Mouse (Mus musculus): ENCODE data around the gene Crebzf. TPM values are rescaled to one million over a fixed set of nuclear protein-coding genes. Genes with fewer than 3 reads are reported as not detected.

Gene Crebzf
- polyA plus RNA-seq (2015; fragmentation: Nextera tagmentation; extraction: Ambion mirVana): 18.1 and 20.7 TPM in 2 replicates

GRCm38 (mm10) chr7:90442518-90443080 lies at the start of gene Crebzf:
TSS of gene Crebzf (plus strand) at chr7:90442729.
- H3K4me2 ChIP-seq (replicated peaks; ENCODE audit: low read depth, low read length): peak within 1 kb of the TSS; percentile 93
- WGBS: 0% methylated on average over 48 of the region's 54 CpGs
- peak; percentile 97 for ATAC-seq (ENCODE audit: low FRiP score, low TSS enrichment)

GRCm38 (mm10) chr7:90395073-90395472 lies 47.5 kb upstream of the Crebzf start:
- WGBS: 51% methylated on average over 4 of the region's 4 CpGs
- no peak for ATAC-seq (ENCODE audit: low FRiP score, low TSS enrichment)
- no peak overlapping the region for H3K9ac ChIP-seq (replicated peaks; ENCODE audit: low read length)

More at GRCm38 (mm10) chr7:90442518-90443080, at the start of gene Crebzf:
- Histone ChIP-seq H3K4me1 (ENCODE audit: insufficient read depth, low read length) (peaks cover 5% of the 10 kb centered on the region; the same call in 1 of the 2 replicates), H3K9ac (replicated peaks; ENCODE audit: low read length) (peak within 1 kb of the TSS; percentile 99), H3K27ac (ENCODE audit: low read length) (peak within 1 kb of the TSS; percentile 99), H3K4me3 (ENCODE audit: low read length) (peak within 1 kb of the TSS; percentile 99), H3K36me3 (ENCODE audit: insufficient read depth, low read length) (peaks cover 3% of the 10 kb centered on the region; the same call in 1 of the 2 replicates), H3K27me3 (ENCODE audit: insufficient read depth, low read length) (no peaks in the 10 kb centered on the region), H3K9me3 (ENCODE audit: low read length) (no peaks in the 10 kb centered on the region)

GRCm38 (mm10) chr7:90395928-90396327 lies 46.6 kb upstream of the Crebzf start:
- H3K9ac ChIP-seq (replicated peaks; ENCODE audit: low read length): no peak overlapping the region
- no peak overlapping the region for H3K27ac ChIP-seq (ENCODE audit: low read length)
- no peak overlapping the region for H3K4me3 ChIP-seq (ENCODE audit: low read length)
- no peak for ATAC-seq (ENCODE audit: low FRiP score, low TSS enrichment)
- no peaks in the 10 kb centered on the region for H3K27me3 ChIP-seq (ENCODE audit: insufficient read depth, low read length)
- H3K9me3 ChIP-seq (ENCODE audit: low read length): no peaks in the 10 kb centered on the region
- H3K36me3 ChIP-seq (ENCODE audit: insufficient read depth, low read length): no peaks in the 10 kb centered on the region
- H3K4me1 ChIP-seq (ENCODE audit: insufficient read depth, low read length): no peaks in the 10 kb centered on the region
- 72% methylated on average over 5 of the region's 5 CpGs for WGBS
- H3K4me2 ChIP-seq (replicated peaks; ENCODE audit: low read depth, low read length): no peak overlapping the region

More at GRCm38 (mm10) chr7:90395073-90395472, 47.5 kb upstream of the Crebzf start:
- H3K4me3 ChIP-seq (ENCODE audit: low read length): no peak overlapping the region
- H3K36me3 ChIP-seq (ENCODE audit: insufficient read depth, low read length): no peaks in the 10 kb centered on the region
- H3K27me3 ChIP-seq (ENCODE audit: insufficient read depth, low read length): no peaks in the 10 kb centered on the region
- H3K4me2 ChIP-seq (replicated peaks; ENCODE audit: low read depth, low read length): no peak overlapping the region
- H3K4me1 ChIP-seq (ENCODE audit: insufficient read depth, low read length): no peaks in the 10 kb centered on the region
- no peak overlapping the region for H3K27ac ChIP-seq (ENCODE audit: low read length)
- H3K9me3 ChIP-seq (ENCODE audit: low read length): no peaks in the 10 kb centered on the region

- H3K27me3 ChIP-seq (ENCODE audit: insufficient read depth, low read length): no peaks in the 10 kb centered on the region
- no peaks in the 10 kb centered on the region for H3K9me3 ChIP-seq (ENCODE audit: low read length)
- no peak overlapping the region for H3K9ac ChIP-seq (replicated peaks; ENCODE audit: low read length)
- H3K27ac ChIP-seq (ENCODE audit: low read length): no peak overlapping the region
- no peak for ATAC-seq (ENCODE audit: low FRiP score, low TSS enrichment)
- no peaks in the 10 kb centered on the region for H3K36me3 ChIP-seq (ENCODE audit: insufficient read depth, low read length)
- 41% methylated on average over 3 of the region's 3 CpGs for WGBS
- 0 out of 2 replicates have a peak, but pooled peaks cover 2% of the 10 kb centered on the region for H3K4me1 ChIP-seq (ENCODE audit: insufficient read depth, low read length)
- H3K4me3 ChIP-seq (ENCODE audit: low read length): no peak overlapping the region
- no peak overlapping the region for H3K4me2 ChIP-seq (replicated peaks; ENCODE audit: low read depth, low read length)
Measured at GRCm38 (mm10) chr7:90409934-90410333, 32.6 kb upstream of the Crebzf start.

GRCm38 (mm10) chr7:90426020-90427001 lies 16.2 kb upstream of the Crebzf start, which contains the start of gene Ccdc89:
TSS of gene Ccdc89 (plus strand) at chr7:90426577.
- Histone ChIP-seq H3K27ac (ENCODE audit: low read length) (0 out of 2 replicates have a peak within 1 kb of the TSS, but pooled peaks have one; percentile 38), H3K36me3 (ENCODE audit: insufficient read depth, low read length) (no peaks in the 10 kb centered on the region)

GRCm38 (mm10) chr7:90427006-90427405 lies 15.5 kb upstream of the Crebzf start:
- Histone ChIP-seq H3K4me3 (ENCODE audit: low read length) (0 out of 2 replicates have a peak overlapping the region, but pooled peaks have one; percentile 48), H3K27me3 (ENCODE audit: insufficient read depth, low read length) (0 out of 2 replicates have a peak, but pooled peaks cover 2% of the 10 kb centered on the region), H3K36me3 (ENCODE audit: insufficient read depth, low read length) (no peaks in the 10 kb centered on the region), H3K4me1 (ENCODE audit: insufficient read depth, low read length) (no peaks in the 10 kb centered on the region), H3K27ac (ENCODE audit: low read length) (no peak overlapping the region), H3K9ac (replicated peaks; ENCODE audit: low read length) (no peak overlapping the region; the same call in 1 of the 2 replicates), H3K9me3 (ENCODE audit: low read length) (no peaks in the 10 kb centered on the region), H3K4me2 (replicated peaks; ENCODE audit: low read depth, low read length) (peak overlapping the region; percentile 70)
- ATAC-seq (ENCODE audit: low FRiP score, low TSS enrichment): no peak
- 58% methylated on average over 9 of the region's 9 CpGs for WGBS

More at GRCm38 (mm10) chr7:90426020-90427001, 16.2 kb upstream of the Crebzf start, which contains the start of gene Ccdc89:
- Histone ChIP-seq H3K9me3 (ENCODE audit: low read length) (no peaks in the 10 kb centered on the region), H3K4me1 (ENCODE audit: insufficient read depth, low read length) (no peaks in the 10 kb centered on the region), H3K9ac (replicated peaks; ENCODE audit: low read length) (peak within 1 kb of the TSS; percentile 59), H3K27me3 (ENCODE audit: insufficient read depth, low read length) (0 out of 2 replicates have a peak, but pooled peaks cover 2% of the 10 kb centered on the region), H3K4me3 (ENCODE audit: low read length) (peak within 1 kb of the TSS; percentile 48), H3K4me2 (replicated peaks; ENCODE audit: low read depth, low read length) (peak within 1 kb of the TSS; percentile 70)
- peak; percentile 100 for ATAC-seq (ENCODE audit: low FRiP score, low TSS enrichment)
- 20% methylated on average over 29 of the region's 29 CpGs for WGBS

- H3K4me1 ChIP-seq (ENCODE audit: insufficient read depth, low read length): no peaks in the 10 kb centered on the region
- H3K4me2 ChIP-seq (replicated peaks; ENCODE audit: low read depth, low read length): no peak overlapping the region
- no peak overlapping the region for H3K27ac ChIP-seq (ENCODE audit: low read length)
- no peak overlapping the region for H3K4me3 ChIP-seq (ENCODE audit: low read length)
- no peaks in the 10 kb centered on the region for H3K9me3 ChIP-seq (ENCODE audit: low read length)
- H3K36me3 ChIP-seq (ENCODE audit: insufficient read depth, low read length): no peaks in the 10 kb centered on the region
- H3K27me3 ChIP-seq (ENCODE audit: insufficient read depth, low read length): 0 out of 2 replicates have a peak, but pooled peaks cover 2% of the 10 kb centered on the region
- ATAC-seq (ENCODE audit: low FRiP score, low TSS enrichment): no peak
- H3K9ac ChIP-seq (replicated peaks; ENCODE audit: low read length): no peak overlapping the region
Measured at GRCm38 (mm10) chr7:90432221-90432620, 10.3 kb upstream of the Crebzf start.

GRCm38 (mm10) chr7:90440044-90440443 lies 2.5 kb upstream of the Crebzf start:
- H3K9ac ChIP-seq (replicated peaks; ENCODE audit: low read length): no peak overlapping the region
- H3K27me3 ChIP-seq (ENCODE audit: insufficient read depth, low read length): no peaks in the 10 kb centered on the region
- H3K4me1 ChIP-seq (ENCODE audit: insufficient read depth, low read length): no peaks in the 10 kb centered on the region
- no peaks in the 10 kb centered on the region for H3K36me3 ChIP-seq (ENCODE audit: insufficient read depth, low read length)
- ATAC-seq (ENCODE audit: low FRiP score, low TSS enrichment): no peak
- H3K9me3 ChIP-seq (ENCODE audit: low read length): no peaks in the 10 kb centered on the region
- H3K4me2 ChIP-seq (replicated peaks; ENCODE audit: low read depth, low read length): no peak overlapping the region
- no peak overlapping the region for H3K27ac ChIP-seq (ENCODE audit: low read length)
- no peak overlapping the region for H3K4me3 ChIP-seq (ENCODE audit: low read length)
- WGBS: 87% methylated on average over 4 of the region's 4 CpGs

- peak overlapping the region; percentile 99 for H3K27ac ChIP-seq (ENCODE audit: low read length)
- H3K4me3 ChIP-seq (ENCODE audit: low read length): peak overlapping the region; percentile 99
- peak overlapping the region; percentile 71 for H3K9ac ChIP-seq (replicated peaks; ENCODE audit: low read length)
- peak; percentile 8; the same call in 1 of the 2 replicates for ATAC-seq (ENCODE audit: low FRiP score, low TSS enrichment)
- WGBS: 13% methylated on average over 4 of the region's 4 CpGs
- H3K36me3 ChIP-seq (ENCODE audit: insufficient read depth, low read length): no peaks in the 10 kb centered on the region
- H3K9me3 ChIP-seq (ENCODE audit: low read length): no peaks in the 10 kb centered on the region
- no peaks in the 10 kb centered on the region for H3K27me3 ChIP-seq (ENCODE audit: insufficient read depth, low read length)
- peak overlapping the region; percentile 50 for H3K4me2 ChIP-seq (replicated peaks; ENCODE audit: low read depth, low read length)
- H3K4me1 ChIP-seq (ENCODE audit: insufficient read depth, low read length): peaks cover 5% of the 10 kb centered on the region; the same call in 1 of the 2 replicates
Measured at GRCm38 (mm10) chr7:90442070-90442469, 459 bp upstream of the Crebzf start.
